Mouse (Mus musculus) c-Kit-negative CD71-positive TER-119-positive erythroid progenitor cells, embryonic 14.5 days (primary cell): ENCODE measurements around the gene Vav2.

Experiments
- DNase-seq: peaks from one replicate; pipeline ENCODE4 v3.0.0-alpha.2; 2013; ENCODE audit warnings: low read depth, low spot score

The Vav2 gene

DNA sequence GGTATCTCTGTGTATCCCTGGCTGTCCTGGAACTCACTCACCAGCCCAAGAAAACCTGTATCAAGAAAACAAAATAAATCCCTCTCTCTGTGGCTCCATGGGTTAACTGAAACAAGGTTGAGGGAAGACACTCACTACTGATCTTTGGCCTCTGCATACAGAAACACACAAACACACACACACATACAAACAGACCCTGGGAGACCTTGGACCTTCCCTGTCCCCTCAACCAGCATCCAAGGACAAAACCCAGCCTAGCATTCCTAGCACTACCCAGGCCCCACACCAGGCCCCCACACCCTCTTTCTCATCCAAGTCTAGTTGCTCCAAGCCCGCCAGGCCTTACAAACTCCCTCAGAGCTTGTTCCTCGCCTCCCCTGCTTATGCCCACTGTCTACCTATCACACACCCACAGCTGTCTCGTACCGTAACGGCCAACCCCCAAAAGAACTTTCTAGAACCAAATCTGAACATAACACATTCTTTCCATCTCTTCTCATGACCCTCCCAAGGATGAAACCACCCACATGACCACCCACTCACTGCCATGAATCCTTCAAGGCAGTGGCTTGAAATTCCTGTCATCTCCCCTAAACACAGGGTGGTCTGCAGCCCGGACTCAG lies 16.2 kb downstream of the Vav2 start:
- DNase-seq: no peak

DNA sequence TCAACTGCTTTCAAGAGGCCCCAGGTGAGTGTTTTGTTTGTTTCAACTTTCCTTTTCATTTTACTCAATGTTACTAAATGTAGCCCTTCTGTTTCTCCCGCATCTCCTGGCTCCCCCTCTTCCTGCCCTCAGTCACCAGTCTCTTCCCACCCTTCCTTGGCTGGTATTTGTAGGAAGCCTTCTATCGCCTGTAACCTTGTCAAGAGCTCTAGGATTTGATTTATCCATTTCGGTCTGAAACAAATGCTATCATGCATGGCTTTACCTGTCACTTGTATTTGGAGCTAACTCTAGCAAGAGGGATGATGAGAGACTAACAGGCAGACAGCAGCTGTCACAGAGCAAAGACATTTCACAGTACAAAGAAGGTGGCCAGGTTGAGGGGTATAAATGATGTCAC lies 18.6 kb downstream of the Vav2 start:
- DNase-seq: no peak

DNA sequence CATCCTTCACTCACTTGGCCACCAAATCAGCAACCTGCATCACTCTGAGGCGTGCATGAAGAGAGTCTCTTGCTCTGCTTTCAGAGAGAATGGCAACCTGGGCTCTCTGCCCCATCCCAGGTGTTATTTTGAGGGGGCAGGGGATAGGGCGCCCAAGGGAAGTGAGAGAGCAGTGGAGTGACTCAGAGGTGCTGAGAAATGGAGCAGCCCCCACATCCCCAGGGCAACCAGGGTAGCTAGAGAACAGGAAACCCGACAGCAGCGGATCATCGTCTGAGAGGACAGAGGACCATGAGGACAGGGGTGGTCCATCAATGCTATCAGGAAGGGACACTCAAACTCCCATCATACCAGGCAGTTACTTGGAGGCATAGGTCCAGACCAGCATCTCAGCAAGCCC lies 19.9 kb downstream of the Vav2 start:
- no peak for DNase-seq

- DNase-seq: no peak
These were observed 21.5 kb downstream of the Vav2 start for GRCm38 (mm10) chr2:27405094-27405884.

DNA sequence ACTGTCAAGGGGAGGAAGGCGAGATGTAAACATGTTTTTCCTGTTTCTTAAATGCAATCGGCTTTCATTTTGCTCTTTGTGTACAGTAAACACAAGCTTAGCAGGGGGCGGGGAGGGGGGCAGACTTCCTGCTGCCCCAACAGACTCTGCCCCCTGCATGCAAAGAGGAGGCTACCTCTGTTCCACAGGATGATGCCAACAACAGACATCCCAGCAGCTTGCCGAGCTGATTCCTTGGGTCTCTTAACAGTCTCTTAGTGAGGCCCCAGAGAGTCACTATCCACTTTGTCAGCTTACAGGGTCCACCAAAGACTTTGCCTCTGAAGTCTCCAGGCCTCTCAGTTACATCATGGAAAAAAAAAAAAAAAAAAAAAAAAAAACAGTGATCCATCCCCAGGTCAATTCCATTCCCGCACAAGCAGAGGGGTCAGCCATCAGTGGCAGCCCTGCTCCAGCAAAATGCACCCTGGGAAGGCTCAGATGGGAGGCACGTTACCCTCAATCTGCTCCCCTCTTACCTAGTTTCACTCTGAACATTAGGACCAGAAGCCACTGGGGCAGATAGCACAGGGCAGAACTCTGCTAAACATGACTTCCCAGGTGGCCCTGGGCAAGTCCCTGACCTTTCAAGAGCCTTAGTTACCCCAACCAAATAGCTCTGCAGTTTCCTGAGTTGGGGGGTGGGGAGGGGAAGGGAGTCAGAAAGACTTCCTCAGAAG lies 22.3 kb downstream of the Vav2 start:
- no peak for DNase-seq

DNA sequence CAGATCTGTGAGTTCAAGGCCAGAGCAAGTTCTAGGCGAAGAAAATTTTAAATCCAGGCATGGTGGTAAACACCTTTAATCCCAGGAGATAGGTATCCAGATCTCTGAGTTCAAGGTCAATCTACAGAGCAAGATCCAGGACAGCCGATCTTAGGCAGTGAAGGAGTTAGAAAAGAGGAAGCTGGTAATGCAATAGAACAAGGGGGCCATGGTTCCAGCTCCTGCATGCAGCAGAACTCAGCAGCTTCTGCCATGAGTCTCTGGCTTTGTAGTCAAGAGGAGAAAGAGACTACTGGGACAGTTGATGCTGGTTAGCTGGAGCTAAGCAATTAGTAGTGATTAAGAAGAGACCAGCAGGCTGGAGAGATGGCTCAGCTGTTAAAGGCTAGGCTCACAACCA lies 25.3 kb downstream of the Vav2 start:
- DNase-seq: no peak

- no peak for DNase-seq
These were observed 26.8 kb downstream of the Vav2 start for GRCm38 (mm10) chr2:27400083-27400482.

- DNase-seq: no peak
These were observed 30.0 kb downstream of the Vav2 start for GRCm38 (mm10) chr2:27396656-27397440.

GRCm38 (mm10) chr2:27394158-27394832 lies 32.5 kb downstream of the Vav2 start:
- DNase-seq: no peak

DNA sequence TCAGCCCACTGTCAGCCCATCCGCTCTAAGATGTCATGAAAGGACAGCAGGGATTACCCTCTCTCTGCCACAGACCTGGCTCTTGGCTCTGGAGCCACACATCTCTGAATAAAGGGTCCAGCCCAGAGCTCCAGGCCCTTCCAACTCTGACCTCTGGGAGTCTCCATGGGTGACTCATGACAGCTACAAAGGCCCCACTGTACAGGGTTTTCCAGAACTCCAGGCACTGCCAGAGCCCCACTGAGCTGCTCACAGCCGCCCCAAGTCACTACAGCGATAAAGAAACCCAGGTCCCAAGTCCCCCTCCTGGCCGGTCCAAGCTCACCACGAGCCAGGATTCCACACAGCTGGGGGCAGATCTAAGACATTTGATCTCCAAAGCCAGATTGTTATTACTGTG lies 34.6 kb downstream of the Vav2 start:
- DNase-seq: no peak

GRCm38 (mm10) chr2:27390775-27391174 lies 36.1 kb downstream of the Vav2 start:
- DNase-seq: no peak

- DNase-seq: no peak
These were observed 36.5 kb downstream of the Vav2 start for GRCm38 (mm10) chr2:27390325-27390724.

GRCm38 (mm10) chr2:27389272-27390162 lies 37.3 kb downstream of the Vav2 start:
- no peak for DNase-seq

DNA sequence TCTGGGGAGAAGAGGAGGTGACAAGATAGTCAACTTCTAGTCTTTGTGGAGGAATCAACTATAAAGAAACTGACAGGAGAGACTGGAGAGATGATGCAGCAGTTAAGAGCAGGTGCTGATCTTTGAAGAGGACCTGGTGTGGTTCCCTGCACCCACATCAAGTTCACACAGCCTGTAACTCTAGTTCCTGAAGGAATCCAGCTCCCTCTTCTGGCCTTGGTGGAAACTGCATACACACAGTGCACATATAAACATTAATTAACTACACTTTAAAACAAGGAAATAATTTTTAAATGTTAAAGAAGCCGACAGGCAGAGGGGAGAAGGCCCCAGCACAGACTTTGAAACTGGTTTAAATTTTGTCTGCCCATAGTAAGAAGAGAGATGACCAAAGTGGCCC lies 39.6 kb downstream of the Vav2 start:
- DNase-seq: no peak

- DNase-seq: no peak
These were observed 45.1 kb downstream of the Vav2 start for GRCm38 (mm10) chr2:27381698-27382097.

DNA sequence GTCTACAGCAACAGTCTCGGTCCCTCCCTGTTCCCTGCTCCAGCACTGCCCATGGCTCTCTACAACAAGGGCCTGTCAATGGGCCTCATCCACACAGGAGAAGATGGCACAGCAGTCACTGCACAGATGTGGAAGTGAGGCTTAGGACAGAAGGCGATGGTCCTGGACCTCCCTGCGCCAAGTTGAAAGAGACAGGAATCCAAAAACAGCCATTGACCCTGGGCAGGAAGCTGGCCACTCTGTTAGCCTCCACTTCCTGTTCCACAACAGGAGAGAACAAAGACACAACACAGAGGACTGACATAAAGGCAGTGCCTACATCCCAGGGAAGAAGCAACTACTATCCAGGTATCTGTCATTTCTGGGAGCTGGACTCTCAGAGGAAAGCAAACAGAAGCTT lies 45.6 kb downstream of the Vav2 start:
- no peak for DNase-seq

DNA sequence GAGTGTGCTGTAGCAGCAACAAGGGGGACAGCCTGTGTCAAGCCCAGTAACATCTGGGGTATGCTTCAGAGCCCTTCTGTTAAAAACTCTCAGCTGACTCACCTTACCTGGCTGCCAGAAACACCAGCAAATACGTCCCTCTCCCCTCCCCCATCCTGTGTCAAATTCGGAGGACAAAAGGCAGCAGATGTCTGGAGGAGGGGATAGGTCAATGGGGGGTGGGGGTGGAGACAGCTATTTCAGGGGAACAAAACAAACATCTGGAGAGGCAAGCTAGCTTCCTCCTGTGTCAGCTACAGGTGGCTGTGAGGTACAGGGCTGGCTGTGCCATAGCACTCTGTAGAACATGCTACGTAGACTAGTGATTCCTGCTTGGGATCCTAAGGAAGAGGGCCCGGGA lies 49.0 kb downstream of the Vav2 start:
- DNase-seq: no peak

GRCm38 (mm10) chr2:27377164-27377563 lies 49.7 kb downstream of the Vav2 start:
- no peak for DNase-seq

DNA sequence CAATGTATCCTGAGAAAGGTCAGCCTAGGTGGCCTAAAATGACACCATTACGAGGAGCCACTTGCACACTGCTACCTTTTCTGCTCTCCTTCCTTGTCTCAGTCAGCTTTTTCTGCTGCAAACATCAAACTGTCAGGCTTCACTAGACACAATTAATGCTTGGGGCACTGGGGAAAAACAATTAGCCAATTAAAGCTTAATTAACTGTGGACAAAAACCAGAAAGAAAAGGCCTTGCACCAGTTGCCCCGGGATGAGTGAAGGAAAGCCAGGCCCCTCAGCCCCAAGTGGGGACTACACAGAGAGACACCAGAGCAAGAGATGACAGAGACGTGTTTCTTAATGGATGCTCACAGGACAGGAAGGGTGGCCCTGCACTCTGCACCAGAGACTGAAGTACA lies 51.7 kb downstream of the Vav2 start:
- no peak for DNase-seq

- no peak for DNase-seq
These were observed 53.5 kb downstream of the Vav2 start for GRCm38 (mm10) chr2:27373349-27373748.
